Mouse (Mus musculus) gastrocnemius, postnatal 25 days (tissue): ENCODE measurements around the gene Cfap57. TPM values are rescaled to one million over a fixed set of nuclear protein-coding genes. Genes with fewer than 3 reads are reported as not detected.

ENCODE experiments used
- DNase-seq: peaks from one replicate; pipeline ENCODE4 v3.0.0; 2022
- long read RNA-seq, 2 experiments: library from polyadenylated mRNA; stranded (forward); transcript quantifications; one replicate each; pipeline ENCODE4 v2.0.0; 2021
- total RNA-seq, 2 experiments: library from RNA; stranded (reverse); gene quantifications; 1 replicate in 1 of 2; 2 replicates in 1 of 2; pipeline ENCODE4 v1.2.3; 2021

Cfap57 gene
- total RNA-seq, result not detected
- long read RNA-seq, experiment 1, result 0 reads
- long read RNA-seq, experiment 2, result 0 reads

- DNase-seq, result peak; percentile 84
These were observed at the start of gene Cfap57, which contains the start of gene Ebna1bp2 for GRCm38 (mm10) chr4:118620279-118620966. Gene Cfap57 (minus strand): TSS chr4:118620777. Gene Ebna1bp2 (plus strand): TSS chr4:118620799.

GRCm38 (mm10) chr4:118658652-118659051 lies 38.1 kb upstream of the Cfap57 start, which contains the start of gene Olfr62:
Gene Olfr62 (plus strand): TSS chr4:118658952.
- DNase-seq, result no peak

- no peak for DNase-seq
These were observed 24.7 kb upstream of the Cfap57 start for GRCm38 (mm10) chr4:118645234-118645633.

GRCm38 (mm10) chr4:118642346-118643190 lies 22.0 kb upstream of the Cfap57 start:
- peak; percentile 25 for DNase-seq

GRCm38 (mm10) chr4:118630261-118630660 lies 9.7 kb upstream of the Cfap57 start:
- no peak for DNase-seq

GRCm38 (mm10) chr4:118621781-118622180 lies 1.2 kb upstream of the Cfap57 start:
- no peak for DNase-seq

GRCm38 (mm10) chr4:118620967-118621320 lies 367 bp upstream of the Cfap57 start:
- no peak for DNase-seq

- DNase-seq, result no peak
These were observed 5.2 kb downstream of the Cfap57 start for GRCm38 (mm10) chr4:118615412-118615811.

GRCm38 (mm10) chr4:118612619-118613018 lies 8.0 kb downstream of the Cfap57 start:
- no peak for DNase-seq

- no peak for DNase-seq
These were observed 10.7 kb downstream of the Cfap57 start for GRCm38 (mm10) chr4:118609836-118610235.

GRCm38 (mm10) chr4:118604065-118604464 lies 16.5 kb downstream of the Cfap57 start:
- no peak for DNase-seq

GRCm38 (mm10) chr4:118589733-118590130 lies 30.8 kb downstream of the Cfap57 start:
- no peak for DNase-seq

- no peak for DNase-seq
These were observed 31.4 kb downstream of the Cfap57 start for GRCm38 (mm10) chr4:118589053-118589732.

- no peak for DNase-seq
These were observed 37.9 kb downstream of the Cfap57 start for GRCm38 (mm10) chr4:118582629-118583028.

GRCm38 (mm10) chr4:118581508-118581907 lies 39.1 kb downstream of the Cfap57 start:
- DNase-seq, result no peak

GRCm38 (mm10) chr4:118579313-118579712 lies 41.3 kb downstream of the Cfap57 start:
- DNase-seq, result no peak

GRCm38 (mm10) chr4:118576097-118576496 lies 44.5 kb downstream of the Cfap57 start:
- DNase-seq, result peak; percentile 23

- no peak for DNase-seq
These were observed 49.1 kb downstream of the Cfap57 start for GRCm38 (mm10) chr4:118571441-118571840.

- DNase-seq, result no peak
These were observed 51.3 kb downstream of the Cfap57 start for GRCm38 (mm10) chr4:118569320-118569719.

GRCm38 (mm10) chr4:118568709-118569108 lies 51.9 kb downstream of the Cfap57 start:
- DNase-seq, result no peak

GRCm38 (mm10) chr4:118566161-118566676 lies 54.4 kb downstream of the Cfap57 start:
- DNase-seq, result no peak

- DNase-seq, result no peak
These were observed 55.7 kb downstream of the Cfap57 start for GRCm38 (mm10) chr4:118564926-118565279.
